Mouse (Mus musculus): Measurements from ENCODE around the gene Fank1. TPM values are rescaled to one million over a fixed set of nuclear protein-coding genes. Genes with fewer than 3 reads are reported as not detected.

Gene Fank1
- polyA plus RNA-seq (2017; shearing (Covaris generic)) = not detected

DNA sequence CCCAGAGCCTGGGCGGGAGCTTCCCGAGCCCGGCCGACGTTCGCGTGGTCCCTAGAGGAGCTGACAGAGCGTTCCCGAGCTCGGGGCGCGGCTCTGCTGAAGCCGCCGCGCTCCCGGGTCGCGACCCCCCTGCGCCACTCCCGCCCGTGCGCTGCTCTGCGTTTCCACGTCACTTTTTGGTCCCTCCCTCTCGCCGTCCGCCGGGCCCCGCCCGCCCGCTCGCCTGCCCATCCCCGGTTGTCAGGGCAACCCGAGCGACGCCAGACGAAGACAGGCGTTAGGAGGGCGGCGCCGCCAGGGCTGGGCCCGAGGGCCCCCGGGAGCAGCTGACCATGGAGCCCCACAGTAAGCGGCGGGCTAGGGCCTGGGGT lies at the start of gene Fank1:
Fank1 (plus strand) TSS at position 236 of the 371 bp plus-strand sequence.

DNA sequence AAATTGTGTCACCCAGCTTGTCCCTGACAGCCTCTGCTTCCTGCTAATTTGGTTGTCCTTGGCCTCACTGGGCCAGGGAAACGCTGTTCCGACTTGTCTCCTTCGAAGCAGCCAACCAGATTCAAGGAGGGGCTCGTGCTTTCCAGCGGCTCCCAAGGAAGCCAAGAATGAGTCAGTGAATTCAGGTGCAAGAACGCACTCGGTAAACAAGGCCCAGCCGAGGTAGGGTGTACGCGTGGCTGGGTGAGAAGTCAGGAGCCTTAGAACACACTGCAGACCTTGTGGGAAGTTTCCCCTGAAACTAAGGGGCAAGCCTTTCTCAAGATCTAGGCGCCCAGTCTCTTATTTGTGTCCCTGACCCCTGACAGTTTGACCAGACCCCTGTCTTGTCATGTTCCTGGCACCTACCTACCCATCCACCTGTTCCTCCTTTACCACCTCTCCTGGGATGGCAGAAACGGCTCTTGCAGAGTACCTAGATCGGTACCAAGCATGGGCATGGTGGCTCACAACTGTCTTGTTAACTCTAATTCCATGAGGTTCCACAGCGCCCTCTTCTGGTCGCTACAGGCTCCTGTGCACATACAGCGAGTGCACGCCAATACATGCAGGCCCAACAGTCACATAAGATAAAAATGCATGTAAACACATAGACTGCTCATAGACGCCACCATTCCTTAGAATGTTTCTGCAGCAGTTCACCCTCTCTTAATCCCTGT lies 6.2 kb downstream of the Fank1 start, which contains the start of gene Dhx32:
Dhx32 (minus strand) TSS at position 10 of the 719 bp plus-strand sequence.

Other genes with a start within 250 kb of the Fank1 start
- gene Tex36, start 174.7 kb upstream of the Fank1 start, polyA plus RNA-seq (2017; shearing (Covaris generic)) = not detected
- 37.7 TPM for gene Edrf1, start 139.3 kb upstream of the Fank1 start, polyA plus RNA-seq (2017; shearing (Covaris generic))
- gene Mmp21, start 96.8 kb upstream of the Fank1 start, polyA plus RNA-seq (2017; shearing (Covaris generic)) = not detected
- 157 TPM for gene Bccip, start 67.5 kb upstream of the Fank1 start, polyA plus RNA-seq (2017; shearing (Covaris generic))
- gene Uros, start 66.8 kb upstream of the Fank1 start, polyA plus RNA-seq (2017; shearing (Covaris generic)) = 46.3 TPM
- 16.8 TPM for gene Dhx32, start 5.9 kb downstream of the Fank1 start, polyA plus RNA-seq (2017; shearing (Covaris generic))

Data from activated CD4-positive, CD25-positive, alpha-beta regulatory T cell, adult 9 weeks (primary cell).